ENCODE assay signal across 10 mouse cellular contexts in the genomic region with DNA sequence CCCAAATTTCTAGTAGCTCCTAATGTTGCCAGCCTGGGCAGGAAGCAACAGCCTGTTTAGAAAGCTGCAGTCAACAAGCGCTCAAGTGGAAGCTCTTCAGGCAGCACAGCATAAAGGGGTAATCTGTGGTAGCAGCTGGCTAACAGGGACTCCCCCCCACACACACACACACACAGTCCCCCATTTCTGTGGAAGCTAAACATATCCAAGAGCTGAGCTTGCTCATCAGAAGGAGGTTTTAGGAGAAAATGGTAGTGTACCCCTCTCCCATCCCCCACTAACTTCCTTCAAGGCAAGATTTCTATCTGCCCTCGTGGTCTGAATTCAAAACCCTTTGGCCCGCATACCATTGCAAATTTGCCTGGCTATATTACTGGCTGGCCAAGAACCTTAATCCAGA. TPM values are rescaled to one million over a fixed set of nuclear protein-coding genes. Genes with fewer than 3 reads are reported as not detected.
DNase-seq lines count a peak whose midpoint lies in the region; ATAC-seq lines count a peak whose summit lies in the region.
"Had no signal": no experiment of that assay in that cellular context is flagged by ENCODE, and none has a peak within 500 bp of the region (broad histone marks: within the 10 kb centered on the region; RNA-seq: fewer than 3 reads in every experiment).

No protein-coding gene starts in this region.

- H3K9me3 ChIP-seq in heart, embryonic 13.5 days = no peaks in the 10 kb centered on the region
- H3K9me3 ChIP-seq in neural tube, embryonic 13.5 days = no peaks in the 10 kb centered on the region
- H3K9me3 ChIP-seq in embryonic facial prominence, embryonic 13.5 days = no peaks in the 10 kb centered on the region
- H3K9me3 ChIP-seq: midbrain, embryonic 12.5 days had no signal

- no peaks in the 10 kb centered on the region for H3K27me3 ChIP-seq in heart, embryonic 13.5 days (replicated peaks)
- no peaks in the 10 kb centered on the region for H3K27me3 ChIP-seq in neural tube, embryonic 13.5 days
- H3K27me3 ChIP-seq in embryonic facial prominence, embryonic 13.5 days = no peaks in the 10 kb centered on the region
- H3K27me3 ChIP-seq: midbrain, embryonic 12.5 days had no signal

- H3K27ac ChIP-seq in heart, embryonic 13.5 days (replicated peaks) = no peak overlapping the region
- H3K27ac ChIP-seq in neural tube, embryonic 13.5 days (replicated peaks) = no peak overlapping the region
- peak overlapping the region; percentile 23; the same call in 1 of the 2 replicates for H3K27ac ChIP-seq in embryonic facial prominence, embryonic 13.5 days
- H3K27ac ChIP-seq: hindbrain, postnatal 0 days; midbrain, embryonic 12.5 days had no signal

- ATAC-seq in heart, embryonic 13.5 days (ENCODE audit: extremely low read depth, insufficient number of reproducible peaks, low FRiP score, low TSS enrichment) = no peak
- ATAC-seq in neural tube, embryonic 13.5 days (ENCODE audit: low read depth) = no peak
- ATAC-seq in embryonic facial prominence, embryonic 13.5 days (ENCODE audit: insufficient number of reproducible peaks, insufficient read depth, low FRiP score, low TSS enrichment, low read depth) = no peak
- ATAC-seq: hindbrain, postnatal 0 days had no signal

- peak overlapping the region; percentile 71; the same call in 1 of the 2 replicates for H3K4me2 ChIP-seq in heart, embryonic 13.5 days
- no peak overlapping the region for H3K4me2 ChIP-seq in neural tube, embryonic 13.5 days
- H3K4me2 ChIP-seq in embryonic facial prominence, embryonic 13.5 days = peak overlapping the region; percentile 73
- H3K4me2 ChIP-seq: midbrain, embryonic 12.5 days had no signal

- 34% methylated on average over 3 of the region's 3 CpGs for whole genome bisulfite sequencing in heart, embryonic 13.5 days
- WGBS in neural tube, embryonic 13.5 days = 58% methylated on average over 3 of the region's 3 CpGs
- 39% methylated on average over 3 of the region's 3 CpGs for WGBS in embryonic facial prominence, embryonic 13.5 days

- H3K4me3 ChIP-seq in heart, embryonic 13.5 days = no peak overlapping the region
- H3K4me3 ChIP-seq in neural tube, embryonic 13.5 days = no peak overlapping the region
- no peak overlapping the region for H3K4me3 ChIP-seq in embryonic facial prominence, embryonic 13.5 days
- H3K4me3 ChIP-seq: midbrain, embryonic 12.5 days had no signal

- H3K36me3 ChIP-seq in heart, embryonic 13.5 days = peaks cover 24% of the 10 kb centered on the region
- H3K36me3 ChIP-seq in neural tube, embryonic 13.5 days = no peaks in the 10 kb centered on the region
- H3K36me3 ChIP-seq in embryonic facial prominence, embryonic 13.5 days = peaks cover 5% of the 10 kb centered on the region

- no peak for DNase-seq in heart, adult 11 months
- DNase-seq in neural tube, embryonic 10.5 days (ENCODE audit: extremely low spot score, low spot score) = no peak
- DNase-seq in retina, postnatal 1 day = peak; percentile 20
- DNase-seq in layer of hippocampus, postnatal 25 days (ENCODE audit: extremely low spot score in 1 of 2, low spot score in 1 of 2) = no peak
- DNase-seq in spleen, adult 18-20 months = no peak

- peaks cover 67% of the 10 kb centered on the region for H3K4me1 ChIP-seq in heart, embryonic 13.5 days
- peaks cover 65% of the 10 kb centered on the region for H3K4me1 ChIP-seq in neural tube, embryonic 13.5 days (replicated peaks)
- peaks cover 52% of the 10 kb centered on the region for H3K4me1 ChIP-seq in embryonic facial prominence, embryonic 13.5 days

- H3K9ac ChIP-seq in heart, embryonic 13.5 days = peak overlapping the region; percentile 53
- H3K9ac ChIP-seq in neural tube, embryonic 13.5 days = peak overlapping the region; percentile 12; the same call in 1 of the 2 replicates
- H3K9ac ChIP-seq in embryonic facial prominence, embryonic 13.5 days = 0 out of 2 replicates have a peak overlapping the region, but pooled peaks have one; percentile 41

RNA-seq across cellular contexts. Expression of gene Zfp217, which starts 20.4 kb away (rescaled TPM):
- polyA plus RNA-seq in heart, embryonic 13.5 days (2015; fragmentation: Nextera tagmentation; extraction: Ambion mirVana) = 2.4 and 3.0 TPM in 2 replicates
- polyA plus RNA-seq in neural tube, embryonic 13.5 days (2015; fragmentation: Nextera tagmentation; extraction: Ambion mirVana) = 1.3 and 2.0 TPM in 2 replicates
- 4.7 and 5.2 TPM in 2 replicates for polyA plus RNA-seq in embryonic facial prominence, embryonic 13.5 days (2015; fragmentation: Nextera tagmentation; extraction: Ambion mirVana)
- 1 to 10 TPM; 2.6 to 5.4 TPM for total RNA-seq in layer of hippocampus, postnatal 25 days (2021)
